Mouse (Mus musculus) MEL (cell line): ENCODE results near the gene Gm48551. TPM values are rescaled to one million over a fixed set of nuclear protein-coding genes. Genes with fewer than 3 reads are reported as not detected.

Experiments
- DNase-seq: peaks from one replicate; pipeline ENCODE4 v3.0.0; 2011; ENCODE audit warnings: low read depth, low spot score
- H3K27ac ChIP-seq: 2 replicates; pipeline ENCODE4 v1.5.1; 2012; ENCODE audit warnings: low read depth, mild to moderate bottlenecking, control low read depth, low read length, moderate library complexity; ENCODE audit not compliant: control insufficient read depth
- H3K27me3 ChIP-seq, 2 experiments: fragments of 150-350 bp in 1 of 2; sonication (generic) in 1 of 2; 2 replicates each; pipeline ENCODE4 v1.6.1; 2012; ENCODE audit warnings: low read length in 2 of 2, mild to moderate bottlenecking in 2 of 2, improper control_type of control experiment in 1 of 2, moderate library complexity in 1 of 2; ENCODE audit not compliant: insufficient read depth in 2 of 2, control insufficient read depth in 1 of 2
- H3K36me3 ChIP-seq, 2 experiments: 2 replicates each; pipeline ENCODE4 v1.6.1; 2012 to 2014; ENCODE audit warnings: low read length in 2 of 2, improper control_type of control experiment in 1 of 2, inconsistent platforms in 1 of 2, mild to moderate bottlenecking in 1 of 2; ENCODE audit not compliant: insufficient read depth in 2 of 2, control insufficient read depth in 1 of 2
- H3K4me1 ChIP-seq, 2 experiments: fragments of 150-350 bp in 1 of 2; sonication (generic) in 1 of 2; 2 replicates each; pipeline ENCODE4 v1.6.1; 2012; ENCODE audit warnings: low read length in 2 of 2, improper control_type of control experiment in 1 of 2, mild to moderate bottlenecking in 1 of 2; ENCODE audit not compliant: insufficient read depth in 2 of 2, control insufficient read depth in 1 of 2
- H3K4me3 ChIP-seq, 2 experiments: fragments of 150-350 bp in 1 of 2; sonication (generic) in 1 of 2; 2 replicates each; pipeline ENCODE4 v1.5.1; 2012; ENCODE audit warnings: low read depth in 2 of 2, low read length in 2 of 2, mild to moderate bottlenecking in 2 of 2, moderate library complexity in 2 of 2, control low read depth in 1 of 2, improper control_type of control experiment in 1 of 2; ENCODE audit not compliant: control insufficient read depth in 1 of 2, insufficient read depth in 1 of 2
- H3K79me2 ChIP-seq: 2 replicates; pipeline ENCODE4 v1.6.1; 2012; ENCODE audit warnings: mild to moderate bottlenecking, low read length, moderate library complexity; ENCODE audit not compliant: control insufficient read depth, poor library complexity, insufficient read depth
- H3K9ac ChIP-seq: 2 replicates; pipeline ENCODE4 v1.6.1; 2012; ENCODE audit warnings: low read depth, mild to moderate bottlenecking, control low read depth, low read length, moderate library complexity; ENCODE audit not compliant: control insufficient read depth, poor library complexity, severe bottlenecking
- H3K9me3 ChIP-seq: fragments of 150-350 bp; sonication (generic); replicated peaks from 2 replicates; pipeline ENCODE4 v1.6.1; 2012; ENCODE audit warnings: mild to moderate bottlenecking, low read length, improper control_type of control experiment, moderate library complexity; ENCODE audit not compliant: insufficient read depth
- BHLHE40 ChIP-seq: IDR thresholded peaks from 2 replicates; pipeline ENCODE4 v1.6.1; 2012; ENCODE audit warnings: low read depth, mild to moderate bottlenecking, inconsistent platforms, low read length, improper control_type of control experiment, borderline replicate concordance
- CHD1 ChIP-seq: IDR thresholded peaks from 2 replicates; pipeline ENCODE4 v1.6.1; 2012; ENCODE audit warnings: low read depth, mild to moderate bottlenecking, inconsistent platforms, low read length, improper control_type of control experiment
- CTCF ChIP-seq, 3 experiments: IDR thresholded peaks in 2 of 3; conservative IDR thresholded peaks in 1 of 3; 2 replicates each; pipeline ENCODE4 v1.5.1; 2011 to 2012; ENCODE audit warnings: low read length in 3 of 3, low read depth in 2 of 3, mild to moderate bottlenecking in 2 of 3, improper control_type of control experiment in 1 of 3, inconsistent platforms in 1 of 3, mixed read lengths in 1 of 3, moderate library complexity in 1 of 3; ENCODE audit not compliant: control insufficient read depth in 1 of 3, insufficient read depth in 1 of 3, poor library complexity in 1 of 3, severe bottlenecking in 1 of 3
- E2F4 ChIP-seq: IDR thresholded peaks from 2 replicates; pipeline ENCODE4 v1.6.1; 2011; ENCODE audit warnings: low read depth, low read length, improper control_type of control experiment, borderline replicate concordance
- ELF1 ChIP-seq: IDR thresholded peaks from 2 replicates; pipeline ENCODE4 v1.6.1; 2014; ENCODE audit warnings: low read depth, mild to moderate bottlenecking, inconsistent platforms, low read length, improper control_type of control experiment, moderate library complexity
- EP300 ChIP-seq, 2 experiments: IDR thresholded peaks; 2 replicates each; pipeline ENCODE4 v1.6.1; 2011; ENCODE audit warnings: improper control_type of control experiment in 2 of 2, low read length in 2 of 2, low read depth in 1 of 2, mild to moderate bottlenecking in 1 of 2
- ETS1 ChIP-seq: IDR thresholded peaks from 2 replicates; pipeline ENCODE4 v1.6.1; 2012; ENCODE audit warnings: low read depth, mild to moderate bottlenecking, inconsistent platforms, low read length, improper control_type of control experiment, moderate library complexity
- GABPA ChIP-seq: IDR thresholded peaks from 2 replicates; pipeline ENCODE4 v1.6.1; 2012; ENCODE audit warnings: low read depth, mild to moderate bottlenecking, inconsistent platforms, low read length, improper control_type of control experiment, moderate library complexity
- GATA1 ChIP-seq: IDR thresholded peaks from 2 replicates; pipeline ENCODE4 v1.6.1; 2011; ENCODE audit warnings: low read depth, low read length, improper control_type of control experiment
- HCFC1 ChIP-seq: IDR thresholded peaks from 2 replicates; pipeline ENCODE4 v1.6.1; 2012; ENCODE audit warnings: low read depth, mild to moderate bottlenecking, inconsistent platforms, low read length, improper control_type of control experiment, moderate library complexity
- JUND ChIP-seq: IDR thresholded peaks from 2 replicates; pipeline ENCODE4 v1.6.1; 2011; ENCODE audit warnings: low read depth, mild to moderate bottlenecking, improper control_type of control experiment, low read length
- MAFK ChIP-seq: IDR thresholded peaks from 2 replicates; pipeline ENCODE4 v1.6.1; 2011; ENCODE audit warnings: low read depth, mild to moderate bottlenecking, low read length, improper control_type of control experiment, borderline replicate concordance
- MAX ChIP-seq: IDR thresholded peaks from 2 replicates; pipeline ENCODE4 v1.6.1; 2011; ENCODE audit warnings: low read length, improper control_type of control experiment
- MAZ ChIP-seq: IDR thresholded peaks from 2 replicates; pipeline ENCODE4 v1.6.1; 2012; ENCODE audit warnings: low read depth, mild to moderate bottlenecking, inconsistent platforms, low read length, improper control_type of control experiment
- MXI1 ChIP-seq: IDR thresholded peaks from 2 replicates; pipeline ENCODE4 v1.6.1; 2011; ENCODE audit warnings: mild to moderate bottlenecking, low read depth, low read length, improper control_type of control experiment
- MYC ChIP-seq: IDR thresholded peaks from 2 replicates; pipeline ENCODE4 v1.6.1; 2011; ENCODE audit warnings: low read depth, mild to moderate bottlenecking, low read length, improper control_type of control experiment, moderate library complexity
- NELFE ChIP-seq: IDR thresholded peaks from 2 replicates; pipeline ENCODE4 v1.6.1; 2011; ENCODE audit warnings: low read depth, low read length, improper control_type of control experiment
- NRF1 ChIP-seq: IDR thresholded peaks from 2 replicates; pipeline ENCODE4 v1.6.1; 2014; ENCODE audit warnings: low read depth, mild to moderate bottlenecking, inconsistent platforms, low read length, improper control_type of control experiment, moderate library complexity; ENCODE audit not compliant: poor library complexity, insufficient read depth, severe bottlenecking
- POLR2A ChIP-seq, 2 experiments: IDR thresholded peaks; 2 replicates each; pipeline ENCODE4 v1.6.1; 2011 to 2012; ENCODE audit warnings: low read length in 2 of 2, mild to moderate bottlenecking in 2 of 2, control low read depth in 1 of 2, improper control_type of control experiment in 1 of 2, low read depth in 1 of 2, moderate library complexity in 1 of 2; ENCODE audit not compliant: control insufficient read depth in 1 of 2, insufficient read depth in 1 of 2, poor library complexity in 1 of 2
- POLR2AphosphoS5 ChIP-seq: IDR thresholded peaks from 2 replicates; pipeline ENCODE4 v1.6.1; 2012; ENCODE audit warnings: low read depth, borderline replicate concordance, mild to moderate bottlenecking, inconsistent platforms, low read length, moderate library complexity, mixed read lengths
- RAD21 ChIP-seq: IDR thresholded peaks from 2 replicates; pipeline ENCODE4 v1.6.1; 2011; ENCODE audit warnings: mild to moderate bottlenecking, low read depth, low read length, improper control_type of control experiment
- RCOR1 ChIP-seq: IDR thresholded peaks from 2 replicates; pipeline ENCODE4 v1.6.1; 2012; ENCODE audit warnings: low read depth, mild to moderate bottlenecking, inconsistent platforms, low read length, improper control_type of control experiment
- SIN3A ChIP-seq: IDR thresholded peaks from 2 replicates; pipeline ENCODE4 v1.6.1; 2012; ENCODE audit warnings: low read length, improper control_type of control experiment, inconsistent platforms
- SMC3 ChIP-seq: IDR thresholded peaks from 2 replicates; pipeline ENCODE4 v1.6.1; 2011; ENCODE audit warnings: low read depth, low read length, improper control_type of control experiment
- TAL1 ChIP-seq: IDR thresholded peaks from 2 replicates; pipeline ENCODE4 v1.6.1; 2012; ENCODE audit warnings: mild to moderate bottlenecking, inconsistent platforms, low read length, moderate library complexity, mixed read lengths
- TCF12 ChIP-seq: IDR thresholded peaks from 2 replicates; pipeline ENCODE4 v1.6.1; 2014; ENCODE audit warnings: low read depth, mild to moderate bottlenecking, inconsistent platforms, low read length, improper control_type of control experiment, moderate library complexity
- UBTF ChIP-seq: IDR thresholded peaks from 2 replicates; pipeline ENCODE4 v1.6.1; 2012; ENCODE audit warnings: low read depth, mild to moderate bottlenecking, inconsistent platforms, low read length, improper control_type of control experiment, moderate library complexity, borderline replicate concordance; ENCODE audit not compliant: insufficient read depth
- USF1 ChIP-seq: IDR thresholded peaks from 2 replicates; pipeline ENCODE4 v1.6.1; 2014; ENCODE audit warnings: low read depth, mild to moderate bottlenecking, inconsistent platforms, low read length, improper control_type of control experiment, moderate library complexity
- USF2 ChIP-seq, 2 experiments: IDR thresholded peaks; 2 replicates each; pipeline ENCODE4 v1.6.1; 2011 to 2012; ENCODE audit warnings: improper control_type of control experiment in 2 of 2, low read length in 2 of 2, borderline replicate concordance in 1 of 2, inconsistent platforms in 1 of 2, low read depth in 1 of 2, mild to moderate bottlenecking in 1 of 2; ENCODE audit not compliant: insufficient read depth in 1 of 2
- ZKSCAN1 ChIP-seq: IDR thresholded peaks from 2 replicates; pipeline ENCODE4 v1.6.1; 2012; ENCODE audit warnings: low read depth, mild to moderate bottlenecking, inconsistent platforms, low read length, improper control_type of control experiment, moderate library complexity
- ZMIZ1 ChIP-seq: IDR thresholded peaks from 2 replicates; pipeline ENCODE4 v1.6.1; 2012; ENCODE audit warnings: low read depth, mild to moderate bottlenecking, inconsistent platforms, low read length, improper control_type of control experiment, moderate library complexity
- ZNF384 ChIP-seq: IDR thresholded peaks from 2 replicates; pipeline ENCODE4 v1.6.1; 2012; ENCODE audit warnings: low read depth, mild to moderate bottlenecking, inconsistent platforms, low read length, improper control_type of control experiment
- polyA plus RNA-seq, 2 experiments: library from polyadenylated mRNA; stranded (reverse) in 1 of 2; unstranded in 1 of 2; fragments of >175 nt in 1 of 2; fragments of >200 nt in 1 of 2; gene quantifications; 2 replicates each; pipeline versions ENCODE4 v1.2.1 to v1.2.4; 2012; ENCODE audit warnings: low replicate concordance in 2 of 2, low read depth in 1 of 2; ENCODE audit not compliant: insufficient read length in 2 of 2, insufficient read depth in 1 of 2, missing spikeins in 1 of 2
- total RNA-seq: library from RNA; depleted of rRNA; stranded (reverse); fragments of 300-350 nt; gene quantifications from 2 replicates; pipeline ENCODE4 v1.2.3, GENCODE M21; 2012

Gm48551 gene
- total and polyA plus RNA-seq, 3 experiments: 0.62 to 2.6 TPM; not detected in 1

GRCm38 (mm10) chr10:81356352-81356990 lies 27.8 kb upstream of the Gm48551 start (continued):
- no peak for TF ChIP-seq E2F4
- peak; percentile 66 for TF ChIP-seq ETS1
- TF ChIP-seq BHLHE40: no peak

- peak within 1 kb of the TSS; percentile 84 for H3K9ac ChIP-seq
- H3K27ac ChIP-seq: peak within 1 kb of the TSS; percentile 96
- H3K9me3 ChIP-seq: no peaks in the 10 kb centered on the region
- H3K27me3 ChIP-seq: no peaks in the 10 kb centered on the region
- DNase-seq: peak; percentile 94
- H3K36me3 ChIP-seq: peaks cover 0 to 20% of the 10 kb centered on the region in 2 experiments; a peak in 3 of 4 replicates
- H3K79me2 ChIP-seq: peaks cover 27% of the 10 kb centered on the region
- H3K4me3 ChIP-seq: peak within 1 kb of the TSS; percentile 62 to 68
- H3K4me1 ChIP-seq: peaks cover 2 to 29% of the 10 kb centered on the region in 2 experiments; a peak in 3 of 4 replicates
- TF ChIP-seq RCOR1: no peak
- no peak for TF ChIP-seq CHD1
- TF ChIP-seq MAX: no peak
- TF ChIP-seq MYC: no peak
- TF ChIP-seq EP300 (IDR thresholded peaks at IDR 0.05; ENCODE audit: low read depth in 1 of 2, low read length in 2 of 2): no peak
- TF ChIP-seq MAFK: no peak
- TF ChIP-seq HCFC1: peak; percentile 71
- no peak for TF ChIP-seq POLR2AphosphoS5
- TF ChIP-seq NRF1: peak; percentile 26; the same call in 1 of the 2 replicates
- TF ChIP-seq MAZ: no peak; the same call in 1 of the 2 replicates
- TF ChIP-seq CTCF (IDR thresholded peaks at IDR 0.05 in 2 of 3, conservative IDR thresholded peaks at IDR 0.05 in 1 of 3; ENCODE audit: control insufficient read depth in 1 of 3, insufficient read depth in 1 of 3, low read depth in 2 of 3, low read length in 3 of 3, poor library complexity in 1 of 3, severe bottlenecking in 1 of 3): no peak
- no peak for TF ChIP-seq TAL1
- peak; percentile 56; the same call in 1 of the 2 replicates for TF ChIP-seq MXI1
- TF ChIP-seq BHLHE40: no peak
- TF ChIP-seq POLR2A (IDR thresholded peaks at IDR 0.05; ENCODE audit: control insufficient read depth in 1 of 2, insufficient read depth in 1 of 2, low read depth in 1 of 2, low read length in 2 of 2, poor library complexity in 1 of 2): peak; percentile 84 to 92
- TF ChIP-seq ZKSCAN1: no peak
- TF ChIP-seq RAD21: no peak
- TF ChIP-seq GATA1: no peak
- no peak for TF ChIP-seq JUND
- 0 out of 2 replicates have a peak, but pooled peaks have one; percentile 58 for TF ChIP-seq UBTF
- TF ChIP-seq NELFE: peak; percentile 85
- no peak for TF ChIP-seq SMC3
- TF ChIP-seq SIN3A: peak; percentile 75
- TF ChIP-seq ZMIZ1: no peak
- no peak for TF ChIP-seq ELF1
- no peak for TF ChIP-seq USF2 (IDR thresholded peaks at IDR 0.05; ENCODE audit: borderline replicate concordance in 1 of 2, insufficient read depth in 1 of 2, low read depth in 1 of 2, low read length in 2 of 2)
- no peak for TF ChIP-seq ETS1
- no peak for TF ChIP-seq ZNF384
- TF ChIP-seq TCF12: peak; percentile 72
- 0 out of 2 replicates have a peak, but pooled peaks have one; percentile 11 for TF ChIP-seq USF1
- no peak for TF ChIP-seq GABPA
These were observed 27.0 kb upstream of the Gm48551 start, which contains the start of gene Mfsd12 for GRCm38 (mm10) chr10:81356991-81357844. Mfsd12 (plus strand) TSS chr10:81357491.
